Mouse (Mus musculus) thymus, adult 2 months (tissue): ENCODE results near the gene Gna15.

Experiments
- CTCF ChIP-seq: fragments of 200-500 bp; IDR thresholded peaks from 2 replicates; pipeline ENCODE4 v1.5.1; 2012; ENCODE audit warnings: mild to moderate bottlenecking, control low read depth, low read length, moderate library complexity, borderline replicate concordance; ENCODE audit not compliant: control insufficient read depth, poor library complexity, insufficient read depth; ENCODE audit errors: extremely low read depth
- POLR2A ChIP-seq: fragments of 200-500 bp; IDR thresholded peaks from 2 replicates; pipeline ENCODE4 v1.6.1; 2012; ENCODE audit warnings: mild to moderate bottlenecking, low read length, control low read depth, moderate library complexity; ENCODE audit not compliant: control insufficient read depth, poor library complexity, insufficient read depth; ENCODE audit errors: extremely low read depth

DNA sequence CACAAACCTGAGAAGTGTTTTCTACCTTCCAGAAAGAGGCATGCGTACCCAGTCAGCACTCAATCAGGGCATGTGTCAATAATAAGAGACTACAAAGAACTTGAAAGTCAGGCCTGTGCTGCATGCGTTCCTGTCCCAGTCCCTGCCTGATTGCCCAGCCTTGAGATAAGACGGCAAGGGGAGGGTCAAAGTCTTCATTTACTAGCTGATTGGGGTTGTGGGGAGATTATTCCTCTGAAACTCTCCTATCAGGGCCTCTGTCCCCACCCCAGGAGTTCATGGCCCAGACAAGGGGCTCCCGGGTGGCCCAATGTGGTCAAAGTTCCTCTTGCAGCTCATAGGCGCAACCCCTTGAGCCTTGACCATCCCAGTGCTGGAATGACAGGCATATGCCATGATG is 22.3 kb upstream of the Gna15 start:
- no peak for TF ChIP-seq CTCF
- no peak for TF ChIP-seq POLR2A
